Mouse (Mus musculus) layer of hippocampus, adult 11-12 months (tissue): ENCODE data around the gene Ogfod3.

ENCODE experiments used
- DNase-seq: peaks from one replicate; pipeline ENCODE4 v3.0.0; 2022; ENCODE audit warnings: low spot score

The Ogfod3 gene

DNA sequence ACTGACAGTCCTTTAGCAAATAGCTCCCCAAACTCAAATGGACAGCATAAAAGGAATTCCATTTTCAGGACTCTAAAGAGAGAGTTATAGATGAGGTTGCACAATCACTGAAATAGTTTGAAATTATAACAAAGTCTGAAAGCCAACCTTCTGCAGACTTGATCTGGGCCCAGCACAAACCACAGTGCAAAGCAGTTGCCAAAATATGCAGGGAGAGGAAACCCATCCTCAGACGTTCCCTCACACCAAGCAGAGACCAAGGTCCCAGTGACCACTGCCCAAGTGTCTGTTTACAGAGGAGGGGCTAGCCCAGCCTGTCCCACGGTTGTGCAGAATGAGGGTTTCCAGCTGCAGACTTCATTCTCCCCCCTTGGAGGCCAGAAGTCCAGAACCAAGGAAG lies 5.9 kb downstream of the Ogfod3 start:
- DNase-seq, result no peak

DNA sequence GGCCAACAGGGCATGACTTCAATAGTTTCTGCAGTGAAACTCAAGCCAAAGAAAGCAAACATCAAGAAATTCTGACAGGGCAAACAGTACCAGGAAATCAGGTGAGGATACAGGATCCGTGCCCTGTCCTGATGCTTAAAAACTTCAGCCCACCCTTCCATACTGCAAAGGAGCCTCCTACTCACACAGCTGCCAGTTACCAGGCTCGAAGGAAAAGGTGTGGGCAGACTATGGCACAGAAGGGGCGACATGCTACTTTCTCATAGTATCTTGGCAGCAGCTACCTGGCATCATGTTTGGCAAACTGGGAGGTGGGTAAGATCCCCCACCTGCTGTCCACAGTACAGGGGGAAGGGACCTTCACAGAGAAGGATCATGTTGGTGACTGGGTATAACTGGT lies 11.1 kb downstream of the Ogfod3 start:
- no peak for DNase-seq

DNA sequence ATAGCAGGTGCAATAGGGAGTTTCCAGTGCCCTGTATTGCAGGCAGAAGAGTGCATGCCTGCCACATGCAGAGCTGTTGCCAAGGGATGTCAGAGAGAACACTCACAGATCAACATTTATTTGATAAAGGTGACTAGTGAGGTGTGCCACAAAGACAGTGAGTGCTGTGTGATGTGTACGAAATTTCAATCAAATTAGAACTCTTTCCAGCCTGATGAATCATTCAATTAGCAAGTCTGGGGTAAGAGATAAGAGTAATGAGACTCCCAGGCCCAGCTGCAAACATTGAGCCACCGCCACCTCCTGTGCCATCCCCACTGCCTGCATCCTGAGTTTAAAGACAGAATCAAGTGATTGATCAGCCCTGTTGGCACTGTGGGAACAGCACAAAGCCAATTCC lies 11.8 kb downstream of the Ogfod3 start:
- DNase-seq, result no peak

DNA sequence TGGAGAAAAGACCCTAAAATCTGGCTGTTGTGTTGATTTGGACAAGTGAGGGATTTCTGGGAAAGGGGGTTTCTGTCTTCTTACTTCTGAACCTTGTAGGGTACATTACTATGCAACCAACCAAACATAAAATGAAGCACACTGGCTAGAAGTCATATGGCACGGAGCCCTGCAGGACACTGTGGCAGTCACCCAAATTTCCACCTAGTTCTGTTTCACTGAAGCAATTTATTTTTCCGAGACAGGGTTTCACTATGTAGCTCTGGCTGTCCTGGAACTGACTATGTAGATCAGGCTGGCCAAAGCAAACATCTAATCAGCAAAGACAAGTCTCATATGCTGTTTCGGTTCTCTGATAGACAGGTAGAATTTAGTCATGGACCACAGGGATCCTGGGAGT lies 14.8 kb downstream of the Ogfod3 start:
- no peak for DNase-seq

DNA sequence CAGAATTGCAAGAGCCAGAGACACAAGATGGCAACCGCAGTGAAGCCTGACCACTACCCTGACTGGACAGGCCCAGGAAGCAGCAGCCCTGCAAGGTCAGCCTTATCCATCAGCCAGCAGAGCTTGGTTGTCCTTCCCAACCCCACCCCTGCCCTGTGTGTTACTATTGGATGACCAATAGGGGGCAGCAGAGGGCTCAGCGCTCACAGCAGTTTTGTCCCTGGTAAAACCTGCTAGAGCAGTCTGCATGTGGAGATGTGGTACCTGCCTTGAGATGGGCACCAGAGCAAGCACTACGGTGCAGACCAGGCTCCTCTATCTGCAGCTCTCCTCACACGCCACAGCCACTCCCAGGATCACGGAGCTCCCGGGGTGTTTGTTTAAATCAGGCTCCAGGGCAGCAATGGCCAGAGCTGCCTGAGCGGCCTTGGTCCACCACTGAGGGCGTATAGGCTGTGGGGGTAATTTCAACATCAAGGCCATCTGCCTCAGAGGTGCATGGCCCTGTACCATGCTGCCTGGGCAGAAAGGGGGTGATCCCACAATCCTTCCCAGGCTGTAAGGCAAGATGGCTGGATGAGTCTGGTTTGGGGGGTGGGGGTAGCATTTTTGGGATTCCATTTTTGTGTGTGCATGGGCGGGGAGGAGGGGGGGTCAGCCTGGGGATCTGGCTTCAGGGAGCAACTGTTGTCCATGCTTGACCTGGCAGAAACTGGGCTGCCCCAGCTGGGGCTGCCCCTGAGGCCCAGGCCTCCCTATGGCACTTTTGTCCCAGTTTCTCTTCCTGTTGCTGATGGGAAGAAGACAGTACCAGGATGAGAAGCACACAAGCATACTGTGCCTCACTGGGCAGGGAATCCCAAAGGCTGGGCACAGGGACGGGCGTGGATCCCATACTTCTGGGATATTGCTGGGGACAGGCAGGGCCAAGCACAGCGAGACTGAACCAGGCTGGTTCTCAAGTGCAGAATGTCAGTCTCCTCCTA lies 27.9 kb downstream of the Ogfod3 start:
- no peak for DNase-seq

DNA sequence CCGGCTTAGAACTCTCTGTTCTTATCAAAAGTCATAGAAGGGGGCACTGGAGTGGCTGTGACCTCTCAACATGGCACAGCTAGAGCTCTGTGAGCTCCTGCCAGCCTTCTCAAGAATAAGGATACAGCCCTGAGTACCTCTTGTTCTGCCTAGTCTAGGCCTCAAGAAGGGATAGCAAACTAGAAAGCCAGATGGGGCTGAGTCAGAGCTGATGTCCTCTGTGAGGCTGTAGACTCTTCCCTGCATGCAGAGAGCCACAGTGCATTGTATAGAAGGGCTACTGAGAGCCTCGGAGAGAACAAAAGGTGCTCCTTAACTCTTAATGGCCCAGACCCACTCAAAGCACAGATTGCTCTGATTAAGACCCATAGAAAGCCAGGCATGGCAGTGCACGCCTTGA lies 30.3 kb downstream of the Ogfod3 start:
- DNase-seq, result peak; percentile 24

DNA sequence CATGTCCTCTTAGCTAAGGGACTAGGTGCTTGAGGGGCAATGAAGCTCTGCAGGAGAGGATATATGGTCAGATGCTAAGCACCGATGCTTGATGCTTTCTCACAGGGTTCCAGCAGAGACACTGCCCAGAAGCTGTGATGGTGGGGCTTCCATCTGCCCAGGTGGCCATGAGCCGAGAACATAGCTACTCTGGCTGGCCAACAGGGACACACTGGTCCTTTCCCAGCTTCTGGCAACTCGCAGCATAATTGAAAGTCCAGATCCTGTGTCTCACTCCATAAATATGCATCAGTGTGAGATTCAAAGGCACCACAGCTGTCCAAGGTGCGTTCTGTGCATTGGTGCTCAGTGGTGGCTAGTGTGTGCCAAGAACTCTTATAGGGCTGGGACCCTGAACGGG lies 31.3 kb downstream of the Ogfod3 start:
- DNase-seq, result peak; percentile 17

DNA sequence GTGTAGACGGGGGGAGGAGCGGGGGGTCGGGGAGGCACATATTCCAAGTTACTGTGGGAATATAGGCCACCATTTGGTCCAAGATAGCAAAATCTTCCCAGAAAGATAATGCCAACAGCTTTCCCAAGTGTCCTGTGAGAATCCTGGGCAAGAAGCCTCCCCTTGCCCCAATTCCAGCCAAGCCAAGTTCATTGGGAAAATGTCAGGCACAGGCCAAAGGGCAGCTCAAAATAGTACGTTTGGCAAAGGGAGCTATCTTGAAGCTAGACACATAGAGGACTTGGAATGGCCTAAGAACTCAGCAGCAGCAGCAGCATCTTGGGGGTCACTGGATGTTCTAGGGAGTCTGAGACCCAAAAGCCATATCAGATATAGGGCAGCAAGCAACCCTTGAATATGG lies 40.8 kb downstream of the Ogfod3 start:
- no peak for DNase-seq

DNA sequence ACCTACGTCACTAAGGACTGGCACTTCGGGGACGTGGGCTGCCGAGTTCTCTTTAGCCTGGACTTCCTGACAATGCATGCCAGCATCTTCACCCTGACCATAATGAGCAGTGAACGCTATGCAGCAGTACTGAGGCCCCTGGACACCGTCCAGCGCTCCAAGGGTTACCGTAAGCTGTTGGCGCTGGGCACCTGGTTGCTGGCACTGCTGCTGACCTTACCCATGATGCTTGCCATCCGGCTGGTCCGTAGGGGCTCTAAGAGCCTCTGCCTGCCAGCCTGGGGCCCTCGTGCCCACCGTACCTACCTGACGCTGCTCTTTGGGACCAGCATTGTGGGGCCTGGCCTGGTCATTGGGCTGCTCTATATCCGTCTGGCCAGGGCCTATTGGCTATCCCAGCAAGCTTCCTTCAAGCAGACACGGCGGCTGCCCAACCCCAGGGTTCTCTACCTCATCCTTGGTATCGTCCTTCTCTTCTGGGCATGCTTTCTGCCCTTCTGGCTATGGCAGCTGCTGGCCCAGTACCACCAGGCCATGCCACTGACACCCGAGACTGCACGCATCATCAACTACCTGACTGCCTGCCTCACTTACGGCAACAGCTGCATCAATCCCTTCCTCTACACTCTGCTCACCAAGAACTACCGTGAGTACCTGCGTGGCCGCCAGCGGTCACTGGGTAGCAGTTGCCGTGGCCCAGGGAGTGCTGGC lies 43.7 kb downstream of the Ogfod3 start:
- no peak for DNase-seq

DNA sequence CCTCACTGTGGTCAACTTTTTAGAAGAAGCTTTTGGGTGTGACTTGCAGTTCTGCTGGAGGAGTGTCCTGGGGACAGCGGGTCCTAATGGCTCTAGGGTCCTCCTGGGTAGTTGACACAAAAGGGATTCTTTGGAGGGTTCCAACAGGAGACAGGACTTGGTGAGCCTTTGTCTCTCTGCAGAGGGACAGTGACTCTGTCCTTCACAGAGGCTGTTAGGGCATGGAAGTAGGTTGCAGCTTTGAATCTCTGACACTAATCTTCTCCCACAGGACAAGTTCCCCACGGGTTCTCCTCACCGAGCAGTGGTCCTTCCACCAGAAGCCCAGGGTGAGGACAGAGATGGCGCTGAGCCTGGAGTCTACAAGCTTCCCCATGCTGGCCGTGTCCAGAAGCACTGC lies 44.5 kb downstream of the Ogfod3 start, which contains the start of gene Uts2r:
Gene Uts2r (plus strand): TSS at position 301 of the 400 bp plus-strand sequence.
- DNase-seq, result no peak

DNA sequence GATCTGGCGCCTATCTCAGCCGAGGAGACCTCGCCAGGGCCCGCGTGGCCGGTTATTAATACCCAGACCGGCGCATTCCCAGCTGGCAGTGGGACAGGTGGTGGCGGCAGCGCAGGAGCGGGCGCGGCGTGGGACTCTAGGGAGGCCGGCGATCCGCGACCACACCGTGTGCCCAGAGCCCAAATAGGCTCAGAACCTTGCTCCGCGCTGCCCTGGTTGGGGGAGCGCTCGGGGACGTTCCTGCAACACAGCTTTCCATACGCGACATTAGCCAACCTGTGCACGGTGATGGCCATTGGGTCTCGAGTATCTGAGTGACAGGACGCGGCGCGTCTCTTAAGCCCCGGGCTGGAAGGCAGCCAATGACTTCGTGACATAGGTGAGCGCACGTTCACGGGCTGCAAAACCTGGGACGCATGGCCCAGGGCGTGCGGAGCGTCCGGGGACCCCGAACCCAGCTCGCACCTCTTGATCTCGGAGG lies 48.1 kb downstream of the Ogfod3 start:
- DNase-seq, result no peak

DNA sequence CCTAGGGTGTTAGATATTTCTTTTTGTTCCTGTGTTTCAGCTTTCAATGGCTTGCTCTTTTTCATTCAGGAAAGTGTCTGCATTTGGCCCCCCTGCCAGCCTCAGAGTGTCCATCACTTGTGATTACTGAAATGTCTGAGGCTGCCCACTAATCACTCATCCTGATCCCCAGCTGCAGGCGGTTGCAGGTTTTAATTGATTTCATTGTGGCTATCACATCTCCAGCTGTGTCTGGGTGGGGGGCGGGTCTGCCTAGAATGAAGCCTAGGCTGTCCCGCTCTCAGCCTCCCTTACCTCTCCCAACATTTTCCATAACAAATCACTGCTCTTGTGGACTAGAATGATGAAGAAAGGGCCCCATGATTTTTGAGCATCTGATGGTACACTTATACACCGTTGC lies 50.3 kb downstream of the Ogfod3 start:
- DNase-seq, result no peak

DNA sequence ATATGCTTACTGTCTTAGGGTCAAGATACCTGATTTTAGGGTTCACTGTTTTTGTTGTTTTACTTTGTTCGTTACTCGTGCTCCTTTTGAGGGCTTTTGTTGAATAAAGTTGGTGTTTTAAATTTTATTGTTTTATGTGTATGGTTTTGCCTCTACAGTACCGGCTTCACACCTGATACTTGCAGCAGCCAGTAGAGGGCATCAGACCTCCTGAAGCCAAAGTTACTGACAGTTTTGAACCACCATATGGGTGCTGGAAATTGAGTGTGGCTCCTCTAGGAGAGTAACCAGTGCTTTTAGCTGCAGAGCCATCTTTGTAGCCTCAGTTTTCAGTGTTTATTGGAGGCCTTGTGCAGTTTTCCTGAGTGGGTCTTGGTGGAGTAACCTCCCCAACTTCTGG lies 56.3 kb downstream of the Ogfod3 start:
- DNase-seq, result no peak

DNA sequence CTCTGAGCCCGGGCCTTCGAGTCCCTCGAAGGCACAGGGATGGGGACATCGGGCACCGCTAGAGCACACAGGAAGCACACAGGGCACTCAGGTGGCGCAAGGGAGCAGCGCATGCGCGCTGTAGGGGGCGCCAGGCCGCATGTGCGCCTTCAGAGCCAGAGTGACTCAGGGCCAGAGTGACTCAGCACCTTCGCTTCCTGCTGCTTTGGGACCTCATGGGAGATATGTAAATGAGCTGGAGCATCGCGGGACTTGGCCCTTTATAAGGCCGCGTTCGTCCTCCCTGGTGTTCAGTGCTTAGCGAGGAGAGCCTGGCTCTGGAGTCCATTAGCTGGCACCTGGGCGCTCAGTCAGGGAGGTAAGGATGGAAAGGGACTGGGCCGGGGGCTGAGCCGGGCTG lies 58.6 kb downstream of the Ogfod3 start, which contains the start of gene Tex19.1:
Gene Tex19.1 (plus strand): TSS at position 279 of the 400 bp plus-strand sequence.
- no peak for DNase-seq

DNA sequence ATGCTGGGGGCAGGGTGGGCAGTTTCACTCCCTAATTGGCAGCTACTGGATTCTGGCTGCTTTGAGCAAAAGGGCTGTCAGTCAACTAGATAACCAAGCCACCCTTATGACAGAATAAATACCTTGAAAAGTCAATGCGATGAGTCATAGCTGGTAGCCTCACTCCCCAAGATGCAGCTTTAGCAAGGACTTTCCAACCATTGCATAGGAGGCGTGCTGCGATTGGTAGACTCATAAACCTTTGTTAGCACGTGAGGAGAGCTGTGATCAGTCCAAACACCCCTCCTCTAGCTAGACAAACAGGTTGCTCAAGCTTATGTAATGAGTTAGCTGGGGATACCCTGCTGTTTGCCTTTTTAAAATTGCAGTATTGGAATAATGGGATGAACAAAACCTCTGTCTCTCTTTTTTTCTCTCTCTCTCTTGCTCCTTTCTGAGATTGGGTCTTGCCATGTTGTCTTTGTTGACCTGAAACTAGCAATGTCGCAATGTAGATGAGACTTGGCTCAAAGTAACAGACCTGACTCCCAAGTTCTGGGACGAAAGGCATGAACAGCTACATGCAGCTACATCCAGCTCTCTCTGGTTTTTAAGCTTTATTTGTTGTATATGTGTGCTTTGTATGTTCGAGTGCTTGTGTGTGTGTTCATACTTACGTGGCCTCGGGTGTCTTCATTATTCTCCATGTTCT lies 61.0 kb downstream of the Ogfod3 start:
- no peak for DNase-seq

DNA sequence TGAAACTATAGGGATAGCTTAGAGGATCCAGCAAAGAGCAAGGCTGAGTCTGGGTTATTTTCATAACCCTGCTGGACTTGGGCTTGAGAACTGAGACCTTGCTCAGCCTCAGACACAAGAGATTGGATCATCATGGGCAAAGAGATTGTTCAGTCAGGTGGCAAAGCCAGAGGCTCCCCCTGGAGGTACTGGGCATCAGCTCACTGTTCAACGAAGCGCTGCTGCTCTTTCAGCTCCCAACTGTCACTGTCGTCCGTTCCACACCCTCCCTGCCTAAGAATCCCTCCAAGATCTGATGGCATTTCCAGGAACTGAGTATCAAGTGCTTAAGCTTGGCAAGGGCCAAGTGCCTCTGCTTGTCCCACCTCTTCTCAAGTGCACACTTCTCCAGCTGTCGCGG lies 65.8 kb downstream of the Ogfod3 start:
- DNase-seq, result no peak

DNA sequence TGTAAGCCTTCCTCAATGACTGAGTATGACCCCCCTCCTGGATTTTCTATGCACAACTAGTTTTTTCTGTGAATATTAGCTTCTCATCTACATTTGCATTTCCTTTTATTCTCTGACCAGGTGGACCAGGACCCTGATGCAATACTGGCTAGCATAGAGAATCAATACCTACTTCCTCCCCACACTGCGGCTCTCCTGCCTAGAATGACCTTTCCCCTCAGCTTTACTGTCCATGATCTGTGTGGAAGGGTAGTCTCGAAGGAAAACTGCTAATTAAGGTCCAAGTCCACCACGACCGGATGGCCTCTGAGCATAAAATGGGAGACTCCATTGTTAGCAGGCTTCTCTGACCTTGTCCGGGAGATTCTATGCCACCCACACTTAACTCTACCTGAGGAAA lies 66.8 kb downstream of the Ogfod3 start:
- no peak for DNase-seq

DNA sequence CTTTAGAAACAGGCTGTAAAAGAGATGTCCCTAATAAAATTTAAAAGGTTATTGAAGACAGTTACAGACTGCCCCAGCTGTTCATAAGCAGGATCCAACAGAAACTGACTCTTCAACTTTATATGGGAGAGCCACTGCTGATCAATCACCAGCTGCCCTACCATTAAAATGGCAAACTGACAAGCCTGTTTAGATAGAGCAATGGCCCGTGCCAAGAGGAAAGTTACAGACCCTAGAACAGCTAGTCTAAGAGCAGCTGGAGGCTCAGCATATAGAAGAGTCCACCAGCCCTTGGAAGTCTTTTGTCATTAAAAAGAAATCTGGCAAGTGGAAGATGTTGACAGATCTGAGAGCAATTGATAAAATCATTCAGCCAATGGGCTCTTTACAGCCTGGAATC lies 69.9 kb downstream of the Ogfod3 start:
- DNase-seq, result no peak

DNA sequence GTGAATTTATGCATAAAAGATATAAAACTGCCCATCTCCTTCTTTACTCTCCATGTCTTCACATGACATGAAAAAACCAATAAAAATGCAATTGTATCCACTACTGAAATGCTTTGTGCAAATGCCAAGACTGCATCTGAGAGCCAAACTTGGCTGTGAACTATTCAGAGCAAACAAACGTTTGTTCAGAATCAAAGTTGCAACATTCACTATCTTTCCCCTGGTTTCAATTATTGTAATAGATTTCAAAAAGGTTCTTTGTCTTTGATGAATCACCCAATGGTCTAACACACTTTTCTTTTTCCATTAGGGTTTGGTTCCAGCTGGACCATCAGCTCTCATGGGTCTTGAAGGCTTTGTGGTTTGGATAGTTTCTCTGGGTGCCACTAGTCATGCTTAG lies 74.9 kb downstream of the Ogfod3 start:
- DNase-seq, result no peak
